Mouse (Mus musculus) liver, embryonic 14.5 days (tissue): ENCODE measurements around the gene Sema5a.

Source experiments
- CTCF ChIP-seq: IDR thresholded peaks from 2 replicates; pipeline ENCODE4 v1.5.1; 2016; ENCODE audit warnings: antibody characterized with exemption, low read depth, control low read depth
- EP300 ChIP-seq: IDR thresholded peaks from 2 replicates; pipeline ENCODE4 v1.6.1; 2016; ENCODE audit warnings: antibody characterized with exemption, low read depth

DNA sequence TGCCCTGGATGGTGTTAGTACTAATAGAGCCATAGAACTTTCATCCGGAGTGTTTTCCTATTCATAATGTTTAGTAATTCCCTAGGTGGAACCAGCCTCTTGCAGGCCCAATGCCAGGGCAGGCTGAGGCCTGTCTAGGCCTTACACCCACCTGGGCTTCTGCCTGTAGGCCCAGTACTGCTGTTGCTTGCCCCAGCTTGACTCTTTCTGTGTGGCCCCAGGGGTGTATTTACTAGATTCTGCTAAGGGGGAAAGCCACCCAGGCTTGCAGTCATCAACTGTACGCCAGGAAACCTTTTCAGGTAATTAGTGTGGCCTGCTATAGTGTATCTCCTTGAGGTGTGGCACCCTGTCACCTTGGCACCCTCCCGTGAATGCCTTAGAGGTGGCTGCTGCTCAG is 76.1 kb downstream of the Sema5a start:
- TF ChIP-seq CTCF = no peak
- no peak for TF ChIP-seq EP300
